Mouse (Mus musculus) lung, embryonic 14.5 days (tissue): ENCODE results near the gene Zfp408. TPM values are rescaled to one million over a fixed set of nuclear protein-coding genes. Genes with fewer than 3 reads are reported as not detected.

ENCODE experiments used
- ATAC-seq: fragments of 200-750 bp; cut with Nextera tagmentation; 2 replicates; pipeline ENCODE4 v1.8.0; 2017; ENCODE audit warnings: mild to moderate bottlenecking, moderate TSS enrichment, moderate library complexity; ENCODE audit not compliant: insufficient read depth
- DNase-seq: peaks from one replicate; pipeline ENCODE4 v3.0.0-alpha.2; 2015
- H3K27ac ChIP-seq: fragments of 300-500 bp; sonication (generic); 2 replicates; pipeline ENCODE4 v1.5.1; 2014; ENCODE audit warnings: low read depth, mild to moderate bottlenecking, moderate library complexity
- H3K27me3 ChIP-seq: fragments of 300-500 bp; sonication (generic); 2 replicates; pipeline ENCODE4 v1.6.1; 2014; ENCODE audit warnings: low read length, control low read depth; ENCODE audit not compliant: insufficient read depth
- H3K36me3 ChIP-seq: fragments of 300-500 bp; sonication (generic); 2 replicates; pipeline ENCODE4 v1.6.1; 2014; ENCODE audit warnings: control low read depth; ENCODE audit not compliant: insufficient read depth
- H3K4me1 ChIP-seq: fragments of 300-500 bp; sonication (generic); 2 replicates; pipeline ENCODE4 v1.6.1; 2014; ENCODE audit warnings: antibody characterized with exemption, control low read depth; ENCODE audit not compliant: insufficient read depth
- H3K4me2 ChIP-seq: fragments of 300-500 bp; sonication (generic); 2 replicates; pipeline ENCODE4 v1.6.1; 2014; ENCODE audit warnings: mild to moderate bottlenecking
- H3K4me3 ChIP-seq: fragments of 300-500 bp; sonication (generic); 2 replicates; pipeline ENCODE4 v1.5.1; 2014; ENCODE audit warnings: low read depth, low read length
- H3K9ac ChIP-seq: fragments of 300-500 bp; sonication (generic); 2 replicates; pipeline ENCODE4 v1.6.1; 2014
- H3K9me3 ChIP-seq: fragments of 300-500 bp; sonication (generic); 2 replicates; pipeline ENCODE4 v1.6.1; 2016; ENCODE audit warnings: low read depth, low read length, control low read depth
- CTCF ChIP-seq: IDR thresholded peaks from 2 replicates; pipeline ENCODE4 v1.5.1; 2016; ENCODE audit warnings: antibody characterized with exemption, low read depth
- WGBS: fragments of 180-500 bp; shearing (Covaris S2); extraction: QIAGEN DNeasy Blood & Tissue Kit; methylation state at CpG from one replicate; pipeline ENCODE4 v1.1.7; 2014; 5-methylcytosine and 5-hydroxymethylcytosine counted together
- polyA plus RNA-seq: library from polyadenylated mRNA; unstranded; fragments of >200 nt; fragmentation: Nextera tagmentation; extraction: Ambion mirVana; gene quantifications from 2 replicates; pipeline ENCODE4 v1.2.1, GENCODE M21; 2014

Zfp408 gene
- polyA plus RNA-seq, 1 experiment from 2014 or later: 7.0 TPM

DNA sequence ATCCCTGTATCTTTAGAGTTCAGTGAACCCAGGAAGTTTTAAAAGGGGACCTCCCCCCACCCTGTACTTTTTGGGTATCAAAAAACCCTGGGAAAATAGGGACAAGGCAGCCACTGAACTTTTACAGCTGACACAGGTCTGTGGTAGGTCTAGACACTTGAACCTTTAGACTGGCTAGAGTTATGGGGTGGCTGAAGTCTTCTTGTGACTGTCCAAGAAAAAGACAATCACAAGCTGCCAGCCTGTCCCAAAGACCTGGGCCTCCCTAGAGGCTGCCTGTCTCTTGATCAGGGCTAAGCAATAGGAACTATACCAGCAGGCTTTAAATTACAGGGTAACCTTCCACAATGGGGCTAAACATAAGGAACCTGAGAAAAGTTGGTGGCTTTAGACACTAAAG, 27.4 kb upstream of the Zfp408 start:
- Histone ChIP-seq H3K9ac (no peak overlapping the region), H3K4me2 (no peak overlapping the region), H3K27me3 (no peaks in the 10 kb centered on the region), H3K4me3 (no peak overlapping the region), H3K36me3 (peaks cover 82% of the 10 kb centered on the region), H3K9me3 (no peaks in the 10 kb centered on the region), H3K27ac (no peak overlapping the region), H3K4me1 (no peaks in the 10 kb centered on the region)
- DNase-seq: no peak
- no peak for ATAC-seq
- no peak for TF ChIP-seq CTCF

DNA sequence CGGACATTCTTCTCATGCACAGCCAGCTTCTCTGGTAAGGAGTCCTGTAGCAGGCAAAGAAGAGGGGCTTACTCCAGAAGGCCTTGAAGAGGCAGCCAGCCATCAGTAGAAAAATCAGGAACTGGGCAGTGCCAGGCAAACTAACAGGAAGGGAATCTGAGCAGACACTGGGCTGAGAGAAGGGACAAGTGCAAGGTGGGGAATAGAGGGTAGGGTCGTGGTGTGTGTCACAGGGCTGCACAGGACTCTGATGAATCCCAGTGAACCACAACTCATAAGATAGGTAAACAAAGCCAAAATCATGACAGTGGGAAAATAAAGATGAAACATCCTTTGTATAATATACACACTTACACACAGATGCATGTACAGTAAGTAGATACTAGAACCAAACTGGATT, 26.8 kb upstream of the Zfp408 start:
- 70% methylated on average over 2 of the region's 2 CpGs for WGBS
- DNase-seq: no peak
- TF ChIP-seq CTCF: no peak
- no peaks in the 10 kb centered on the region for H3K4me1 ChIP-seq
- no peak for ATAC-seq
- H3K27me3 ChIP-seq: no peaks in the 10 kb centered on the region
- no peak overlapping the region for H3K4me3 ChIP-seq
- peaks cover 83% of the 10 kb centered on the region for H3K36me3 ChIP-seq
- no peak overlapping the region for H3K4me2 ChIP-seq
- no peaks in the 10 kb centered on the region for H3K9me3 ChIP-seq
- no peak overlapping the region for H3K27ac ChIP-seq
- H3K9ac ChIP-seq: no peak overlapping the region

DNA sequence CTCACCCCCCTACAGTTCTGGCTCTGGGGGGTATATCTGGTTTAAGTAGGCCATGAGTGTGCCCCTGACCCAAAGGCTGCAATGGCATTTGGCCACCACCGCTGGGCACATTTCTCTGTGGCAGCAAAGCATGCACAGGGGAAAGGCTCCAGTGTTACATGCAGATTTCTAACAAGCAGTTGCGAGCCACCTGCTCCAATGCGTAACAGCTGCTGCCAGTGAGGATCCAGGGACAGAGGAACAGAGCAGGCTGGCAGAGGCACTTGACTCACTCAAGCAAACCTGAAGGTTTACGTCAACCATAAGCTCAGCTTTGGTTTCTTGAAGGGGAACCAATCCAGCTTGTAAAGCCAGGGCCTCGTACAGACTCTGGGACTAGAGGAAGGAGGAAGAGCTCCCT, 25.3 kb upstream of the Zfp408 start:
- ATAC-seq: no peak
- DNase-seq: no peak
- WGBS: 88% methylated on average over 5 of the region's 5 CpGs
- Histone ChIP-seq H3K4me3 (no peak overlapping the region), H3K36me3 (peaks cover 92% of the 10 kb centered on the region), H3K4me2 (no peak overlapping the region), H3K9me3 (no peaks in the 10 kb centered on the region), H3K9ac (no peak overlapping the region), H3K27ac (no peak overlapping the region), H3K4me1 (no peaks in the 10 kb centered on the region), H3K27me3 (no peaks in the 10 kb centered on the region)
- no peak for TF ChIP-seq CTCF

DNA sequence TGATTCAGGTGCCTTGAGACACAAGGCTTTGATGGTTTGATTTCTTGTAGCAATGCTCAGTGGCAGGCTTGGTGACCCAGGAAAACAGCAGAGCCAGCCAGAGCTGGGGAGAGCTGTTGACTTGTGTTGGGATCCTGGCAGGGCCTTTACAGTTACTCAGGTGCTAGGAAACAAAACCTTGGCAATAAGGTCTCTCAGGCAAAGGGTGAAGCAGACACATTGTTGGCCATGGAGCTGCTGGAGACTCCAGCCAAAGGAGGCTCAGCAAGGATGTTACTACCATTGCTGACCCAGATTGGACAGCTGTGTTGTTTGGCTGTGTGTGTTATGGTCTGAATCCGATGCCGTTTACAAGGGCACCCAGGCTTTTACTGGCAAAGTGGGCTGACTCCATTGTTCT, 24.0 kb upstream of the Zfp408 start:
- H3K4me1 ChIP-seq: no peaks in the 10 kb centered on the region
- H3K4me3 ChIP-seq: no peak overlapping the region
- DNase-seq (no peak), ATAC-seq (no peak)
- no peak overlapping the region for H3K27ac ChIP-seq
- TF ChIP-seq CTCF: no peak
- no peak overlapping the region for H3K9ac ChIP-seq
- H3K36me3 ChIP-seq: peaks cover 93% of the 10 kb centered on the region
- no peak overlapping the region for H3K4me2 ChIP-seq
- no peaks in the 10 kb centered on the region for H3K27me3 ChIP-seq
- WGBS: 95% methylated on average over 2 of the region's 2 CpGs
- H3K9me3 ChIP-seq: no peaks in the 10 kb centered on the region

DNA sequence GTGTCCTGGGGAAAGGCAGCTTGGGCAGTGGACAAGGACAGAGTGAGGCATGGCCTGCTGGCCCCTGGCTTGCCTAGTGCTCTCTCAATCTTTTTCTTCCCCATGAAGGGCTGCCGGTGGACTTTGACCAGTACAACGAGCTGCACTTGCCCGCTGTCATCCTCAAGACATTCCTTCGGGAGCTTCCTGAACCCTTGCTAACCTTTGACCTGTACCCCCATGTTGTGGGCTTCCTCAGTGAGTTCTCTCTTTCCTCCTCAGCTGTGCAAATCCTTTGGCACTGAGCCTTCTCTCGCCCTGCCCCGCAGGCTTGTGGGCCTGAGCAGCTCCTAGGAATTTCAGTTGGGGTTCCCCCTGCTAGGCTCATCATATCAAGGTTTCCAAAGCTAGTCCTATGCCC, 20.4 kb upstream of the Zfp408 start:
- no peak for ATAC-seq
- TF ChIP-seq CTCF: no peak

DNA sequence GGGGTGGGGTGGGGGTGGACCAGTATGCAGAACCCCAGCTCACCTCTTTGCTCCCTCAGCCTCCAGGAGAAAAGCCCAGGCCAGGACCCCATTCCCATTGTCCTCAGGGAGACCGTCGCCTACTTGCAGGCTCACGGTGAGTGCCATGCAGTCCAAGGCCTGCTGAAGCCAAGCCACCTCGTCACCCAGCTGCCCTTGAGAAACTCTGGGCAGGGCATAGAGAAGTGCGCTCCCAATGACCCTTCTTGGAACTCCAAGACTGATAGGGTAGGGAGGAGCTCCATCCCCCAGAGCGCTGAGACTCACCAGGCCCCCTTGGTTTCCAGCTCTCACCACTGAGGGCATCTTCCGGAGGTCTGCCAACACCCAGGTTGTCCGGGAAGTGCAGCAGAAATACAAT, 19.7 kb upstream of the Zfp408 start:
- no peak overlapping the region for H3K4me2 ChIP-seq
- H3K9me3 ChIP-seq: no peaks in the 10 kb centered on the region
- no peak overlapping the region for H3K27ac ChIP-seq
- H3K27me3 ChIP-seq: no peaks in the 10 kb centered on the region
- no peak for TF ChIP-seq CTCF
- 88% methylated on average over 8 of the region's 8 CpGs for WGBS
- H3K4me3 ChIP-seq: no peak overlapping the region
- H3K4me1 ChIP-seq: no peaks in the 10 kb centered on the region
- H3K9ac ChIP-seq: no peak overlapping the region
- H3K36me3 ChIP-seq: peaks cover 90% of the 10 kb centered on the region
- DNase-seq: no peak
- ATAC-seq: no peak

More for the DNA sequence above, 20.4 kb upstream of the Zfp408 start:
- Histone ChIP-seq H3K9me3 (no peaks in the 10 kb centered on the region), H3K4me2 (no peak overlapping the region), H3K27ac (no peak overlapping the region), H3K4me1 (no peaks in the 10 kb centered on the region), H3K9ac (no peak overlapping the region), H3K36me3 (peaks cover 90% of the 10 kb centered on the region), H3K4me3 (no peak overlapping the region), H3K27me3 (no peaks in the 10 kb centered on the region)
- no peak for DNase-seq
- WGBS: 82% methylated on average over 6 of the region's 6 CpGs

DNA sequence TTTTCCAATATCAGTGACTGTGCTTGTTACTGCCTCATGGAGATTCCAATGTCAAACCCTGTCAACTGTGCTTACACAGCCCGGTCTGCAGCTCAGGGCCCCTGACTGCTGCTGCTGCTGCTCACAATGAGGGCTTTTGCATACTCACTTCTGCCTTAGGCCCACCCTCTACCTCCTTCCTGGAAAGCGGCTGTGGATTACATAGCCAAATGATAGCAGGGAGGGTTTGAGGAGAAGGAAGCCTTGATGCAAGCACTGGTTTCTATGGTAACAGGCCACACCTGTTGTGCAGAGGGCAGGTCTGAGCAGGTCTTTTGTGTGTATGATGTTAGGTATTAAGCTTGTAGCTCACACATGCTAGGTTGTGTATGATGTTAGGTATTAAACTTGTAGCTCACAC, 18.2 kb upstream of the Zfp408 start:
- no peak overlapping the region for H3K9ac ChIP-seq
- H3K27me3 ChIP-seq: no peaks in the 10 kb centered on the region
- no peak overlapping the region for H3K4me3 ChIP-seq
- no peaks in the 10 kb centered on the region for H3K4me1 ChIP-seq
- H3K36me3 ChIP-seq: peaks cover 90% of the 10 kb centered on the region
- no peak for ATAC-seq
- H3K27ac ChIP-seq: no peak overlapping the region
- TF ChIP-seq CTCF: no peak
- no peak overlapping the region for H3K4me2 ChIP-seq
- DNase-seq: no peak
- WGBS: 54% methylated on average over 2 of the region's 2 CpGs
- H3K9me3 ChIP-seq: no peaks in the 10 kb centered on the region

DNA sequence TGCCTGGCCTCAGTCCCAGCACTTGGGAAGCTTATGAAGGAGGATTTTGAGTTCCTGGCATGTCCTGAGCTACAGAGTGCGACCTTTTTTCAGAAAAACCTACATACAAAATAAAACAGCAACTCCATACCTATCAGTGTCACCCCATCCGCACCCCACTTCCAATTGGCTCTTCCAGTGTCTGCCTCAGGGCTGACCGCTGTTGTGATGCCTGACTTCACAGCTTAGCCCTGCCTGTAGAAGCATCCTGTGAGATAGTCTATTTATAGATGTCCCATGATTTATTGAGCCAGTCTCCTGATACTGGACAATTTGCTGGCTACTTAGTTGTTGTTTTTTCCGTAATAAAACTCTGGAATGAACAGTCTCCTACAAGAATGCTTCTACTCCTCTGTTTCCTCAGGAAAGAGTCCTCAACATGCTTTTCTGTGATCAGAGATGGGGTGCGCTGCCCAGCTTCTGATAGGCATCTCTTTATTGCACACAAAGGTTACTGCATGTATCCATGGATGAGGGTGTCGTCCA, 16.9 kb upstream of the Zfp408 start:
- 87% methylated on average over 6 of the region's 6 CpGs for WGBS
- Histone ChIP-seq H3K4me1 (no peaks in the 10 kb centered on the region), H3K27ac (no peak overlapping the region), H3K4me3 (no peak overlapping the region), H3K27me3 (no peaks in the 10 kb centered on the region), H3K36me3 (peaks cover 89% of the 10 kb centered on the region), H3K9me3 (no peaks in the 10 kb centered on the region), H3K9ac (no peak overlapping the region), H3K4me2 (no peak overlapping the region)
- no peak for TF ChIP-seq CTCF
- no peak for ATAC-seq
- no peak for DNase-seq
